Mouse (Mus musculus) inflammation-experienced regulatory T-cells, adult 6 months (primary cell): Measurements from ENCODE around the gene Alk. TPM values are rescaled to one million over a fixed set of nuclear protein-coding genes. Genes with fewer than 3 reads are reported as not detected.

ENCODE experiments used
- ATAC-seq: one replicate; pipeline ENCODE4 v1.8.0; 2017
- polyA plus RNA-seq, 3 experiments: library from polyadenylated mRNA; unstranded; fragments of 100-300 nt; shearing (Covaris generic); gene quantifications; one replicate each; pipeline ENCODE4 v1.2.1; 2017

Gene Alk
- polyA plus RNA-seq, 3 experiments from 2014 or later = 0.13 TPM; not detected in 2

- ATAC-seq = no peak
Observed at GRCm38 (mm10) chr17:71967356-71967755, 637.1 kb downstream of the Alk start.

DNA sequence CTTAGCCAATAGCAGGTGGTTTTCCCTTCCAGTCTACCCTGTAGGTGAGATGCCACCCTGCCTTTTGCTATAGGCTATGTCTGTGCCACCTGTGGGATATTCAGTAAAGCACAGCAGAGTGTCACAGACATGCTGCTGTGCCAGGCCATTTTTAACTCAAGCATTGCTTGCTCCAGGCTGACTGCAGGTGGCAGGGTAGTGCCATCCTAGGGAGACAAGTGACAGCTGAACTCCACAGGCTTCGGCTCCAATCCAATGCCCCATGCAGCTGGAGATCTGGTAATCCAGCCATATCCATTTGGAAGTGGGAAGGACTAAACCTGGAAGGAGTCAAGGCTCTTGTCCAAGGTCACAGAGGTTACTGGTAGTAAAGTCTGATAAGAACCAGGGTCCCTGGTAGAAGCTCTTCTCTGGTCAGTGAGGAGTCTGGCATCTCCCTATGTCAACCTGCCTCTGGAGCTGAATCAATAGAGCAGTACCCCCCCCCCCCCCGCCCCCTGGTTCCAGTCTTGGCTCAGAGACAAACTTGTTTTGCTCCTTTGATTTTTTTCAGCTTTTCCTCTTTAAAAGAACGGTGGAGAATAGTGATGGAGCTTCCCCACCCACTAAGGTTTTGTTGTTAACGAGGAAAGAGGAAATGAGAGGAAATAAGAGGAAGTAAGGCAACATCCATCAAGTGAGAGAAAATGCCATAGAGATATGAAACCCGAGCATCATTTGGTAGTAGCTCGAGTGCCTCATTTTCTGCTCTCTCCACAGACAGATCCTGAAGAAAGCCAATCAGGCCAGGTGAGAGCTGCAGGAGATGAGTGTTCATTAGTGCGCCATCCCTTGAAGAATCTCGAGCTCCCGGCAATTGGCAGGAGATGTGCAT lies 638.5 kb downstream of the Alk start:
- no peak for ATAC-seq

DNA sequence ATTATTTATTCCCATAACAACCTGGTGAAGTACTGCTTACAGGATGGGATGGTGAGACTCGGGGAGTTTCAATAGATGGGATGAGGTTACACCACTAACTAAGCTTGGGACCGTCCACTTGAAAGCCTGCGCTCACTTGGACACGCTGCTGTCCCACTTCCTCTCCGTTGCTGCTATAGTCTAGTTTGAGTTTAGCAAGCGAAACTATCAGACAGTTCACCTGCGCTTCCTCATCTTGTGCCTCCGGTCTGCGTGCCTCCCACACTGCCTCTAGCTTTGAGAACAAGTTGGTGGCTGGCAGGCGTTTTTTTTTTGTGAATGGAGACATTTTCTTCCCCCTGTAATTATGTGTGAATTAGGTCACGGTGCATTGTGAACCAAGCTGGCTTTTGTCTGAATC lies 639.8 kb downstream of the Alk start:
- ATAC-seq = no peak

DNA sequence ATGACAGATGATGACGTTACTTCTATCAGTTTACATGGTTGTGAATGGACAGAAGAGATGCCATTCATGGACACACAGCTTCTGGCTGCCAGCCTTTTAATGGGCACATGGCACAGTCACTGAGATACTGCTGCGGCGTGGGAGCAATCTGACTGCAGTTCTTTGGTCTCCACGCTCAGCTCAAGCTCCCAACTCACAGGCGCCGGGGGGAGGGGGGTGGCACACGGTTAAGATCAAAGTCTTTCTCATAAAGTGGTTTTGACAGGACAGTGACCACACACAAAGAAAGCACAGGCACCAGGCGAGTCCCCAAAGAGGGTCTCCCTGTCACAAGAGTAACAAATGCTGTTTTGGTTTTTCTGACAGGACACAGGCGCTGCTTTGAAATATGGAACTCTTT lies 641.7 kb downstream of the Alk start:
- ATAC-seq = no peak

DNA sequence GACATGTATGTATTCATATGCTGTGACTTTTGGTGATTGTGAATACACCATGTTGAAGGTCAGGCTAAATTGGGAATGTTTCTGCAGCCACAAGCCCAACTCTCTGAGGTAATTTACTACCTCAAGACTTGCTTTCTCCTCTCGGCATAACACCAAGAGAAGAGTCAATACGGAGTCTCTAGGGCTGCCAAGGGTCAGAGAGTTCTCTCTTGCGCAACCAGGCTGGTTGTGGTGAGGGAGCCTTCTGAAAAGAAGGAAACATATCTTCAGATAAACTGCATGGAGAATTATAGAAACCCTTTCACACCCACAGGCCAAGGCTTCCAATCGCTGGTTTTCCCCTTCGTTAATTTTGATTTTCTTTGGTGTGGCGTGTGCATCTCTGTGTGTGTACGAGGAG lies 649.4 kb downstream of the Alk start:
- ATAC-seq = no peak

DNA sequence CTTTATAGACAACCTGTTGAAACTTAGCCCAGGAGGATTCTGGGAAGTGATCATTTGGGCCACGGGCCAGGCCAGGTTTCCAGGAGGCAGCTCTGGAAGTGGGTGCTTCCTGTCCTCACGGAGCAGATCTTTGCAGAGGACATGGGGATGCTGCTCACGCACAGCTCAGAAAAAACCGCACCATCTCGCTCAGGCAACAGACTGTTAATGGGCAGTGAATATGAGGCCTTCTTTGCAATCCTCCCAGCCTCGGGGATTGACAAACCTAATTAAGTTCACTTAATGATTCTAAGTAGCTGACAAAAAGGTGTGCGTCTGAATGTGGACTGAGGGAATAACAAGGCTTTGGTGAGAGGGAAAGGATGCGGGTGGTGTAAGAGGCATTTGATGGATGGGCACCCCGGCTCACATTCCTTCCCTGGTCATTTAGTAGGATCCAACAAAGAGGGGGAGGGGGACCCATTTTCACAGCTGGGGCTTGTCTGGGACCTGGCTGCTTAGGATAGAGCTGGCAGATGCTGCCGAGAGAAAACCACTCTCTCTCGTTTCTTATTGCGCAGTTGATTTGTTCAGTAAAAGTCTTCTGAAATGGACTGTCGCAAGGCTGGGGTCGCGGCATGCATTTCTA lies 650.1 kb downstream of the Alk start:
- no peak for ATAC-seq

DNA sequence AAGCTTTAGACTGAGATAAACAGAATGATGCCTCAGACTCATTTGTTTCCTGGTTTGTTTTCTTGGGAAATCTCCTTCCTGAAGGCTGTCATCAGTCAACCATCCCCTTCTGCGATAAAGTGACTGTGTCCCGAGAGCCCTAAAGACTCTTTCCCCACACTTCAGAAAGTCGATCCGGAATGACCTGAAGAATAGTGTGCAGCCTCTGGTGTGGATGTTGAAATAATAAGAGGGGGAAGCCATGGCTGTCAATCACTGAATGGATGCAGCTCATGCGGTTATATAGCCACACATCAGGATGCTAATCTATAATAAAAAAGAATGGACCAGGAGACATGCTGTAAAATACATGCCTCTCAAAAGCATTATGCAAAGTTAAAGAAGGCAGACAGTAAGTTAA lies 653.5 kb downstream of the Alk start:
- ATAC-seq = no peak

GRCm38 (mm10) chr17:71948687-71949086 lies 655.7 kb downstream of the Alk start:
- ATAC-seq = no peak

DNA sequence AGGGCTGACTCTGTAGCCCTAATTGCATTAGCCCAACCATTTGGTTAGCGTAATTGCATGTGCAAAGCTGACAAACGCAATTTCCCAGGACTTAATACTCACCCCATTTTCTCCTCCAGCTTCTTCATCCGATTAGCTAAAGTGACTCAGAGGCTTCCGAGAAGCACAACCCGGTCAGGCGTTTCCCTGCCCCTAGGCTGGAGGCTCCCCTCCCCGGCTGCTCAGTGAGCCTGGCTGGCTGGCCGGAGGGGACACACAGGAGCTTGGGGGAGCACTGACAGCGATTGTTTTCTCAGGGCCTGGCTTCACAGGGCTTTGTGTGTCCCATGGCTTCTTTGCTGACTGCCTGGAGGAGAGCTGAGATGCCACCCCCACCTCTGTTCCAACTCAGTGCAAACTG lies 657.0 kb downstream of the Alk start:
- no peak for ATAC-seq

GRCm38 (mm10) chr17:71944020-71944419 lies 660.4 kb downstream of the Alk start:
- ATAC-seq = no peak

DNA sequence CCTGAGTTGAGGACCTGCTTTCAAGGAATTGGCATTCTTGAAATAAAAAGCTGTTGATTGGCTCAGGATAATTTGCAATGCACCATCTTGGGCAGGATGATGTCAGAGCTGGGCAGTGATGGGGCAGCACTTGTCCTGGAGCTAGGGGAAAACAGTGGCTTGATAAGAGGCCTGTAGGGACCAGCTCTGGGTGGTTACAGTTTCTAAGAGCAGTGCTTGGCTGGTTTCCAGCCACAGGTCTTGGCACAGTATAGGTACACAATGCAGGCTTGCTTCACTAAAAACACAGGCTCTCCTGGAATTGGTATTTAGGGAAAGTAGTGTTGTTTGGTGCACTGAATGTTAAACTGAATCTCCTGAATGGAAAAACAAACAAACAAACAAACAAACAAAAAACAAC lies 662.4 kb downstream of the Alk start:
- ATAC-seq = no peak

- no peak for ATAC-seq
Observed at GRCm38 (mm10) chr17:71941436-71941835, 663.0 kb downstream of the Alk start.

- no peak for ATAC-seq
Observed at GRCm38 (mm10) chr17:71936681-71937080, 667.7 kb downstream of the Alk start.

DNA sequence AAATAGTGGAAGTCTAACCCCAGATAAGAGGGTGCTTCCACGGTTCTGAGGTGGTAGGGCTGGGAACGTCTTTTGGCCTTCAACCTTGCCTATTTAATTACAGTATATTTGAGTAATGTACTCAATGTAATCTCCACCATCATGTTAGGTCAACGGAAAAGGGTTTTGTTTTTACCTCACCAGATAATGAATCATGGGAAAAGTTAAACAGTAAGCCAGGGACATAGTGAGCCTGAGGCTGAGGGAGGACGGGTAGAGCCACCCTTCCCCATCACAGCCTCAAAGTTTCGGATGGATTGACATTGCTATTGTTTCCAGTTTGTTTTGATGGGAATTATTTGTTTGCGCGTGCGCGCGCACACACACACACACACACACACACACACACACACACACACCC lies 668.6 kb downstream of the Alk start:
- ATAC-seq = no peak

DNA sequence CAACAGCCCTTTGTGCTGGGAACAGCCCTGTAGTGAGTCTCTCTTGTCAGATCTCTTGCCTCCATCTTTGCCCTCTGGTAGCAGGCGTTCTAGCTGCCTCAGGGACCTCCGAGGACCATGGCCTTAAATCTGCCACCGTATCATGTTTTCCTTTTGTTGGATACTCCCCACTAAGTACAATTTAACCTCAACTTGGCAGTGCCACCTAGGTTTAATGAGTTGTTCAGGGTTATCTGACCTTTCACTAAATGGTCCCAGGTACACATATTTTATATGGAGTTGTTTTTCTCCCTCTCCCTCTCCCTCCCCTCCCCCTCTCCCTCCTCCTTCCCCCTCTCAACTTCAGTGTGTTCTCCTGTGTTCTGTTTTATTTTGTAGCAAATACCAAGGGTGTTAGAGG lies 669.1 kb downstream of the Alk start:
- no peak for ATAC-seq

DNA sequence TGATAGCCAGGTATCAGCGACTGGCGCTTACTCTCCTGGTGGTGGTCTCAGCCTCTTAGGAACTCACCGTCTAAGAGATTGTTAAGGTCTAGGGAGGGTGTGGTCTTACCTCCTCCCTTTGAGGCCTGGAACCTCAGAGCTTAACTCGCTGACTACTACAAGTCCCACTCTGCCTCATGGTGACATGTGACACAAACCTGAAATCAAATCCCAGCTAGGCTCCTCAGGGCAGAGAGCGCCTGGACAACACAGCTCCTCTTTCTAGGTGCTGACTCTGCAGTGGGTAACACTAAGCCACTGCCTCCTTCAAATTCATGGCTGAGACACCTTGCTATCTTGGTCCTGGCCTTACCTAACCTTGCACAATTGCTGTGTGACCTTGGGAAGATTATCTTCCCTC lies 689.5 kb downstream of the Alk start:
- no peak for ATAC-seq

DNA sequence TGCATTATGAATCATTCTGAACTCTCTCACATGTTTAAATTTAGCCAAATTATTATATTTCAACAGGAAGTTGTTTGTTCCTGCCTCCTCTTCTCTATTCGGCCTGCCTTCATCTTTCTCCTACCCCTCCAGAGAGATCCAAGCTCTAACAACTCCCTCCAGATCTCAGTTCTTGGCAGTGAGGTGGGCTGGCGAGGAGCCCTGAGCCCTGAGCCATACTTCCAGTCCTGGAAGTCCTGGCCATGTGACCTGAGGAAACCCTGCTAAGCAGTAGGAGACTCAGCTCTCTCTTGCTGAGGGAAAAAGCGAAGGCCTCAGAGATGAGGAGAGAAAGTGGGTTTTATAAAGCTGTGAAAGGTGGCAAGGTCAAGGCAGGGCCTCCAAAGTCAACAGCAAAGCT lies 689.9 kb downstream of the Alk start:
- no peak for ATAC-seq

GRCm38 (mm10) chr17:71913188-71913587 lies 691.2 kb downstream of the Alk start:
- no peak for ATAC-seq

DNA sequence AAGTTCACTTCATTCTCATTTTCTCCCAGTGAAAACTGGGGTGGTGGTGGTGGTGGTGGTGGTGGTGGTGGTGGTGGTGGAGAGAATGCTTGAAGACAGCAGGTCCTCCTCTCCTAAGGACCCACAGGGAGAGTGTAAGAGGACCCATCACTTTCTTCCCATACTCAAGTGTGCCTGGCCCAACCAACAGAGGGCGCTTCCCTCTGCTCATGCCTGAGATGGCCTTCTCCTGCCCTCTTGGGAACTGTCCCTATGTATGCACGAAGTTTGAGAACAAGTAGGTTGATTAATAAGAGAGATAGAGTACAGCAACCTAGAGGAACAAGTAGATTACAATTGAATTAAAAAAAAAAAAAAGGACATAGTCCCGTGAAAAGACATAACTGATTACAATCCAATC lies 695.3 kb downstream of the Alk start:
- no peak for ATAC-seq

- ATAC-seq = no peak
Observed at GRCm38 (mm10) chr17:71881369-71881768, 723.1 kb downstream of the Alk start.

- ATAC-seq = no peak
Observed at GRCm38 (mm10) chr17:71875492-71875891, 728.9 kb downstream of the Alk start.

- no peak for ATAC-seq
Observed at GRCm38 (mm10) chr17:71874795-71875194, 729.6 kb downstream of the Alk start.

GRCm38 (mm10) chr17:71874077-71874476 lies 730.4 kb downstream of the Alk start:
- no peak for ATAC-seq

GRCm38 (mm10) chr17:71872976-71873375 lies 731.5 kb downstream of the Alk start:
- no peak for ATAC-seq
